Mouse (Mus musculus) 416B (cell line): ENCODE measurements around the gene Otud3.
A peak's percentile ranks its signal among the peaks of the same experiment; 100 is the strongest.
"Not testable (repeated sequence)": the region's sequence is repeated elsewhere in the genome, so short reads cannot be mapped to it uniquely, and the experiment has no call there.

Experiments used
- DNase-seq: peaks from one replicate; pipeline ENCODE4 v3.0.0; 2011; ENCODE audit warnings: low read depth

Gene Otud3

GRCm38 (mm10) chr4:138913797-138914196 lies at the start of gene Otud3:
TSS of gene Otud3 (minus strand) at chr4:138913945.
- peak; percentile 94 for DNase-seq

GRCm38 (mm10) chr4:138962719-138963118 lies 49.0 kb upstream of the Otud3 start:
- peak; percentile 52 for DNase-seq

GRCm38 (mm10) chr4:138959926-138960325 lies 46.2 kb upstream of the Otud3 start:
- no peak for DNase-seq

- no peak for DNase-seq
Measured at GRCm38 (mm10) chr4:138959120-138959519, 45.4 kb upstream of the Otud3 start.

- no peak for DNase-seq
Measured at GRCm38 (mm10) chr4:138958612-138959011, 44.9 kb upstream of the Otud3 start.

GRCm38 (mm10) chr4:138948257-138948656 lies 34.5 kb upstream of the Otud3 start:
- DNase-seq, result no peak

GRCm38 (mm10) chr4:138943730-138944129 lies 30.0 kb upstream of the Otud3 start:
- peak; percentile 97 for DNase-seq

- no peak for DNase-seq
Measured at GRCm38 (mm10) chr4:138941966-138942365, 28.2 kb upstream of the Otud3 start.

- DNase-seq, result no peak
Measured at GRCm38 (mm10) chr4:138941401-138941800, 27.7 kb upstream of the Otud3 start.

- DNase-seq, result no peak
Measured at GRCm38 (mm10) chr4:138939481-138939880, 25.7 kb upstream of the Otud3 start.

GRCm38 (mm10) chr4:138938495-138939269 lies 24.9 kb upstream of the Otud3 start:
- DNase-seq, result peak; percentile 75

- DNase-seq, result no peak
Measured at GRCm38 (mm10) chr4:138934456-138935145, 20.9 kb upstream of the Otud3 start.

- no peak for DNase-seq
Measured at GRCm38 (mm10) chr4:138933862-138934261, 20.1 kb upstream of the Otud3 start.

- no peak for DNase-seq
Measured at GRCm38 (mm10) chr4:138925561-138925960, 11.8 kb upstream of the Otud3 start.

- peak; percentile 80 for DNase-seq
Measured at GRCm38 (mm10) chr4:138922131-138922459, 8.3 kb upstream of the Otud3 start.

GRCm38 (mm10) chr4:138921254-138922130 lies 7.7 kb upstream of the Otud3 start:
- DNase-seq, result no peak

GRCm38 (mm10) chr4:138917282-138917681 lies 3.5 kb upstream of the Otud3 start:
- DNase-seq, result no peak

- DNase-seq, result no peak
Measured at GRCm38 (mm10) chr4:138913141-138913787, 481 bp downstream of the Otud3 start.

GRCm38 (mm10) chr4:138905624-138906337 lies 8.0 kb downstream of the Otud3 start:
- DNase-seq, result peak; percentile 43

GRCm38 (mm10) chr4:138899361-138899760 lies 14.4 kb downstream of the Otud3 start:
- no peak for DNase-seq

- DNase-seq, result not testable (repeated sequence)
Measured at GRCm38 (mm10) chr4:138893789-138894188, 20.0 kb downstream of the Otud3 start.
